Mouse (Mus musculus): ENCODE measurements around the gene Atp10a. TPM values are rescaled to one million over a fixed set of nuclear protein-coding genes. Genes with fewer than 3 reads are reported as not detected.

Gene Atp10a
- polyA plus RNA-seq (2016; fragmentation: Nextera tagmentation; extraction: Ambion mirVana): 2.4 and 2.5 TPM in 2 replicates

DNA sequence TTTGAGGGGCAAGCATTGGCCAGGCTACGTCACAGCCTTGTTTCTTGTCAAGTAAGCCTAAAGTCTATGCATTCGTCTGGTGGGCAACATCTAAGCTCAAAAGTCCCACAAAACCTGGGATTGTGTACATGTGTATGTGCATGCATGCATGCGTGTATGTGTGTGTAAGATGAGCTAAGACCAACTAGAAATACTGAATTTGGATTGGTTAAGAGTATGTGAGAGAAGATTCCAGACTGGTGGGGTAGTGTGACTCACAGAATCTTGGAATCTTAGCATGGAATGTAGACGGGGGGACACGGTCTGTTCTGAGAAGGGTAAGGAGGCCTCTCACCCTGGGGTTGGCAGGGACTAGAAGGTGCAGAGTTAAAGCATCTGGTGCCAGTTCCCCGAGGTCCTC lies at the start of gene Atp10a:
TSS of gene Atp10a (plus strand) at position 301 of the 400 bp plus-strand sequence.
- DNase-seq (ENCODE audit: extremely low spot score, low spot score): no peak
- Histone ChIP-seq H3K36me3 (replicated peaks) (no peaks in the 10 kb centered on the region), H3K4me1 (peaks cover 13% of the 10 kb centered on the region), H3K9me3 (no peaks in the 10 kb centered on the region), H3K27ac (no peak within 1 kb of the TSS), H3K4me3 (no peak within 1 kb of the TSS), H3K27me3 (ENCODE audit: poor library complexity, severe bottlenecking) (peaks cover 32% of the 10 kb centered on the region)
- WGBS: 86% methylated on average over 6 of the region's 6 CpGs

DNA sequence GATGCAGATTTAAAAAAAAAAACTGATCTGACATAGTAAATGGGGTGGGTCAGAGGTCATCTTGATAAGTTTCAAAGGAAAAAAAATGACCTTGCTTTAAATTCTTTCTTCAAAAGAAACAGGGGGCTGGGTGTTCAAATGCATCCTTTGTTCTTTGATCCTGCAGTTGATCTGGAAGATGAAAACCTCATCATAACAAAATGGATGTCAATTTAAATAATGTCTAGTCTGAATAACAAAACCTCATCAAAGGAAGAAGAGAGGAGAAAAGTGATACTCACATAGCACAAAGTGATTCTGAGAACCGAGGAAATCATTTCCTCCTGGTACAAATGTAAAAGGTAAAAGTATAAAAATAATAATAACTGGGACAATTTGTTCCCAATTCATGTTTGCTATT lies 37.9 kb upstream of the Atp10a start:
- Histone ChIP-seq H3K36me3 (replicated peaks) (no peaks in the 10 kb centered on the region), H3K9me3 (no peaks in the 10 kb centered on the region), H3K4me1 (no peaks in the 10 kb centered on the region), H3K27me3 (ENCODE audit: poor library complexity, severe bottlenecking) (no peaks in the 10 kb centered on the region), H3K4me3 (no peak overlapping the region), H3K27ac (no peak overlapping the region)
- no peak for DNase-seq (ENCODE audit: extremely low spot score, low spot score)
- WGBS: 72% methylated on average over 1 of the region's 1 CpGs

DNA sequence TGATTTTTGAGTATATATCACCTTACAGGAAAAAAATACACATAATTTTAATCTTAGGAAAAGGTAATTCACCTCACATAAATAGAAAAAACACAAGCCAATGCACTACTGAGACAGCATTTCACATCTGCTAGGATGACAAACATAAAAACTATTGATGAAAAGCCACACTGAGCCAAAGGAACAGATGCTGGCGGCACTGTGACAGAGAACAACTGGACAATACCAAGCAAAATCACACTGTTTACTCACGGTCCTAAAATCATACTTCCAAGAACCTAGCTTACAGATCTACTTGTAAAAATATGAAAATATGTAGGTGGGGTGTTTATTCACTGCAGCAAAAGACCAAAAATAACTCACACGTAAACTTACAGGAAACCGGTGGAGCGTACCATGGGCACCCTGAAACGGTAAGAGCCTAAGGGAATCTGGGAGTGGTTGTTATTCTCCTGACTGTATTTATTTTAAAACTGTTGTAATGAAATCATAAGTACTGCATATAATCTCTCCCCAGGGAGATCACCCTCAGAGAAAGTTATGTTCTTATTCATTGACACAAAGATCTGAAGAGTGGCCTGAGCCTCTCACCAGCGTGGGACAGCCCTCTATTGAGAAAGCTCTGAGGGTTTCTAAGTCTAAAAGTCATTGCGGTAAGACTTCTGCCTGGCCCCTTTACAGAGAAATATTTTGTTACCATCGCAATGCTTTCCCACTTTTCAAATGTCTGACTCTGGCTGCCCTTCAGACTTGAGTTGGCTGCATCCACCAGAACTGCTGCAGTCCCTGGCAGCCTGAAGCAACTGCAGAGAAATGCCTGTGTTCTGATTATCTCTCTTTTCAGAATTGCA lies 29.4 kb upstream of the Atp10a start:
- Histone ChIP-seq H3K9me3 (no peaks in the 10 kb centered on the region), H3K27ac (no peak overlapping the region), H3K27me3 (ENCODE audit: poor library complexity, severe bottlenecking) (no peaks in the 10 kb centered on the region), H3K4me3 (no peak overlapping the region), H3K4me1 (no peaks in the 10 kb centered on the region), H3K36me3 (replicated peaks) (no peaks in the 10 kb centered on the region)
- 88% methylated on average over 9 of the region's 9 CpGs for WGBS
- DNase-seq (ENCODE audit: extremely low spot score, low spot score): no peak

DNA sequence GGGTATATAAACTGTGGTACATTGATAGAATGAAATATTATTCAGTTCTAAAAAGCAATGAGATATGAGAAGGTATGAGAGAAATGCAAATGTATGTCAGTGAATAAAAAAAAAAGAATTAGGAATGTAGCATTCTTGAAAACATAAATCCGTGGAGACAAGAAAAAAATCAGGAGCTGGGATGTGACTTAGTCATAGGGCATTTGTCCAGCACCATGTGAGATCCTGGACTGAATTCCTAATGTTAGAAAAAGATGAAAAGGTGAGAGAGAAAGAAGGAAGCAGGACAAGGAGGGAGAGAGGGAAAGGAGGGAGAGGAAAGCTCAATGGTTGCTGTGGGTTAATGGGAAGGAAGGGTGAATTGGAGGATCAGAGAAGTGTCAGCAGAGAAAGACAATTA lies 28.6 kb upstream of the Atp10a start:
- Histone ChIP-seq H3K4me1 (no peaks in the 10 kb centered on the region), H3K27ac (no peak overlapping the region), H3K4me3 (no peak overlapping the region), H3K27me3 (ENCODE audit: poor library complexity, severe bottlenecking) (no peaks in the 10 kb centered on the region), H3K9me3 (no peaks in the 10 kb centered on the region), H3K36me3 (replicated peaks) (no peaks in the 10 kb centered on the region)
- DNase-seq (ENCODE audit: extremely low spot score, low spot score): no peak
- 86% methylated on average over 1 of the region's 1 CpGs for WGBS

DNA sequence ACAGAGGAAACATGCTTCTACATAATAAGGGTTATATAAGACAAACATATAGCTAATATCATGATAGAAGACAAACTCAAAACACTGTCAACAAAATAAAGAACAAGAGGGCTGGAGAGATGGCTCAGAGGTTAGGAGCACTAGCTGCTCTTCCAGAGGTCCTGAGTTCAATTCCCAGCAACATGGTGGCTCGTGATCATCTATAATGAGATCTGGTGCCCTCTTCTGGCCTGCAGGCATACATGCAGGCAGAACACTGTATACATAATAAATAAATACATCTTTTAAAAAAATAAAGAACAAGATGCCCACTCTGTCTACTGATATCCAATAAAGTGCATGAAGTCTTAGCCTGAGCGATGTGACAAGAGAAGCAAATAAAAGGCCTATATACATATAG lies 26.7 kb upstream of the Atp10a start:
- Histone ChIP-seq H3K36me3 (replicated peaks) (no peaks in the 10 kb centered on the region), H3K27me3 (ENCODE audit: poor library complexity, severe bottlenecking) (no peaks in the 10 kb centered on the region), H3K9me3 (no peaks in the 10 kb centered on the region), H3K27ac (no peak overlapping the region), H3K4me1 (no peaks in the 10 kb centered on the region), H3K4me3 (no peak overlapping the region)
- 91% methylated on average over 2 of the region's 2 CpGs for WGBS
- no peak for DNase-seq (ENCODE audit: extremely low spot score, low spot score)

DNA sequence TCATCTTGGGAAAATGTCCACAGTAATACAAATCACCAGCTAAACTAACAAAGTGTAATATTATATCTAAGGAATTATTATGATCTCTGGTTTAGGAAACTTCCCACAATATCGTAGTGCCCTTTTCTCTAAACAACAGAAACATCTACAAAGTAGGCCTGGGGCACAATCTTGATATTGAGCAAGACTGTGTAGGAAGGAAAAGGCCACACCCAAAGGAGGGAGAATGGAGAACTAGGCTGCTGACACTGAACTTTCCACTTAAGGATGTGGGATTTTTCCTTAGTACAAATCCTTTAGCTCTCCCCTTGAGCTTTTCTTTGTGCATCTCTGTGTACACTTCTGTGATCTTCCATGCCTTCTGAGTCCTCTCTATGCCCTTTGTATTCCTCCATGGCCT lies 22.3 kb upstream of the Atp10a start:
- no peaks in the 10 kb centered on the region for H3K36me3 ChIP-seq (replicated peaks)
- H3K9me3 ChIP-seq: no peaks in the 10 kb centered on the region
- H3K4me3 ChIP-seq: no peak overlapping the region
- H3K4me1 ChIP-seq: no peaks in the 10 kb centered on the region
- no peak for DNase-seq (ENCODE audit: extremely low spot score, low spot score)
- 86% methylated on average over 1 of the region's 1 CpGs for WGBS
- H3K27me3 ChIP-seq (ENCODE audit: poor library complexity, severe bottlenecking): no peaks in the 10 kb centered on the region
- H3K27ac ChIP-seq: no peak overlapping the region

DNA sequence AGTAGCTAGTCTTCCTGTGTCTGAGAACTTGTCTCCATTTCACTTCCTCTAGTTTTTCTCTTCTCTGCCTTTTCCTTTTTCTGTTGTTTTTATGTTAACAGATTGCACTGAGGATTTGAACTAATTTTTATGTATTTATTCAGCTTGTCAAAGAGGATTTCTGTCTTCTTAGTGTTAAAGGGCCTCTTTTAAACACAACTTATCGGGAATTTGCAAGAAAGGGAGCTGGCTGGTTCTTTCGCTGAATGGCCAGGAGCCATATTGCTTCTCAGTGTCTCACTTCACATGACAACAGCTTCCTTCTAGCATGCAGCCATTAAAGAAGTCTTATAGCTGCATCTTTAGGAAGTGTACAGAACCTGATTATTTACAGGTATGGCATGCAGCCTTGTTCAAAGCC lies 16.3 kb upstream of the Atp10a start:
- H3K27me3 ChIP-seq (ENCODE audit: poor library complexity, severe bottlenecking): no peaks in the 10 kb centered on the region
- no peak for DNase-seq (ENCODE audit: extremely low spot score, low spot score)
- no peak overlapping the region for H3K4me3 ChIP-seq
- no peaks in the 10 kb centered on the region for H3K9me3 ChIP-seq
- H3K27ac ChIP-seq: no peak overlapping the region
- WGBS: 91% methylated on average over 2 of the region's 2 CpGs
- H3K36me3 ChIP-seq (replicated peaks): no peaks in the 10 kb centered on the region
- no peaks in the 10 kb centered on the region for H3K4me1 ChIP-seq

DNA sequence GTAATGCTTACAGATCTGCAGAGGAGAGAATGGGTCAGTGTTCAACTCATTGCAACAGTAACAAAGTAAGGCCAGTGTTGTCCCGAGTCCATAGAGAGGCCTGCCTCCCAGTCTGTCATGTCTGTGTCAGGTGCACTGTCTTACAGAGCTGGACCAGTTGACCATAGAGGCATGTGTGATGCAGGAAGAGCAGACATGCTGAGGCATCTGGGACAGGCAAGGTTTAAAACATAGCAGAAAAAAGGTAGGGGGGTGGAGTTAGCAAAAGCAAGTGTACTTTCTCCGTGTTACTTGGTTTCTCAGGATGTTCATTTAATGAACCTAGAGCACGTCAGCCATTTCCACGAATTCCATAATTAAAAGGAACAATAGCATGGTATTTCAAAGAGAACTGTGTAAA lies 15.5 kb upstream of the Atp10a start:
- no peak overlapping the region for H3K4me3 ChIP-seq
- H3K9me3 ChIP-seq: no peaks in the 10 kb centered on the region
- no peaks in the 10 kb centered on the region for H3K4me1 ChIP-seq
- H3K36me3 ChIP-seq (replicated peaks): no peaks in the 10 kb centered on the region
- DNase-seq (ENCODE audit: extremely low spot score, low spot score): no peak
- H3K27me3 ChIP-seq (ENCODE audit: poor library complexity, severe bottlenecking): no peaks in the 10 kb centered on the region
- H3K27ac ChIP-seq: no peak overlapping the region
- WGBS: 82% methylated on average over 4 of the region's 4 CpGs

DNA sequence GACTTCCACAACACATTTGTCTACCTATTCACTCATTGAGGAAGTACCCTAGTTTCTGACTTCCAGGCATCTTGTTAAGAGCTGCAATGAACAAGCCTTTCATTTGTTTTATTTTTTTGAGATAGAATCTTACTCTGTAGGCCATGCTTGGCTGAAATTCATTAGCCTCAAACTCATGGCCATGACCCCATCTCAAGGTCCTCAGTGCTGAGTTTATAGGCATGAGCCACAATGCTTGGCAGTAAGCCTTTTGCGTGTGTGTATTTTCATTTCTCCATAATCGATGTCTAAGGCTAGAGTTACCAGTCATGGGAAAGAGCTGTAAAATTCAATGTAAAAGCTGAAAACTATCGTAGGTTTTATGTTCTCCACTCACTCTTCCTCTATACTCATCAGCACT lies 14.1 kb upstream of the Atp10a start:
- H3K4me1 ChIP-seq: peaks cover 2% of the 10 kb centered on the region
- no peak overlapping the region for H3K4me3 ChIP-seq
- H3K9me3 ChIP-seq: no peaks in the 10 kb centered on the region
- 91% methylated on average over 3 of the region's 3 CpGs for WGBS
- no peak overlapping the region for H3K27ac ChIP-seq
- H3K27me3 ChIP-seq (ENCODE audit: poor library complexity, severe bottlenecking): no peaks in the 10 kb centered on the region
- no peaks in the 10 kb centered on the region for H3K36me3 ChIP-seq (replicated peaks)
- DNase-seq (ENCODE audit: extremely low spot score, low spot score): no peak

DNA sequence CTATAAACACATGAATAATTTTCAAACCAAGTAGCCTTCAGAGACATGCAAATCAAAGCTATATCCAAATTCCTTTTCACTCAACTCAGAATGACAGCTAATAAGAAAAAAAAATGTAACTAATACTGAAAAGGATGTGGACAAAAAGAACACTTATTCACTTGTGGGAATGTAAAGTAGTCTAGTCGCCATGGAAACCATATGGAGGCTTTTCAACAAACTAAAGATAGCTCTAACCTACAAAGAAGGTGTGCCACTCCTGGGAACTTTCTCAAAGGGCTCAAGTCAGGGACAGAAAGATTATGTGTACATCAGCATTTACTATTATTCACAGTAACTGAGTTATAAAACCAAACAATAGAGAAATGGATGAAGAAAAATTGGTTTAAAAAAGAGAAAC lies 8.6 kb upstream of the Atp10a start:
- DNase-seq (ENCODE audit: extremely low spot score, low spot score): no peak
- Histone ChIP-seq H3K27ac (no peak overlapping the region), H3K27me3 (ENCODE audit: poor library complexity, severe bottlenecking) (no peaks in the 10 kb centered on the region), H3K4me1 (peaks cover 7% of the 10 kb centered on the region), H3K36me3 (replicated peaks) (no peaks in the 10 kb centered on the region), H3K9me3 (no peaks in the 10 kb centered on the region), H3K4me3 (no peak overlapping the region)
- WGBS: 73% methylated on average over 1 of the region's 1 CpGs

DNA sequence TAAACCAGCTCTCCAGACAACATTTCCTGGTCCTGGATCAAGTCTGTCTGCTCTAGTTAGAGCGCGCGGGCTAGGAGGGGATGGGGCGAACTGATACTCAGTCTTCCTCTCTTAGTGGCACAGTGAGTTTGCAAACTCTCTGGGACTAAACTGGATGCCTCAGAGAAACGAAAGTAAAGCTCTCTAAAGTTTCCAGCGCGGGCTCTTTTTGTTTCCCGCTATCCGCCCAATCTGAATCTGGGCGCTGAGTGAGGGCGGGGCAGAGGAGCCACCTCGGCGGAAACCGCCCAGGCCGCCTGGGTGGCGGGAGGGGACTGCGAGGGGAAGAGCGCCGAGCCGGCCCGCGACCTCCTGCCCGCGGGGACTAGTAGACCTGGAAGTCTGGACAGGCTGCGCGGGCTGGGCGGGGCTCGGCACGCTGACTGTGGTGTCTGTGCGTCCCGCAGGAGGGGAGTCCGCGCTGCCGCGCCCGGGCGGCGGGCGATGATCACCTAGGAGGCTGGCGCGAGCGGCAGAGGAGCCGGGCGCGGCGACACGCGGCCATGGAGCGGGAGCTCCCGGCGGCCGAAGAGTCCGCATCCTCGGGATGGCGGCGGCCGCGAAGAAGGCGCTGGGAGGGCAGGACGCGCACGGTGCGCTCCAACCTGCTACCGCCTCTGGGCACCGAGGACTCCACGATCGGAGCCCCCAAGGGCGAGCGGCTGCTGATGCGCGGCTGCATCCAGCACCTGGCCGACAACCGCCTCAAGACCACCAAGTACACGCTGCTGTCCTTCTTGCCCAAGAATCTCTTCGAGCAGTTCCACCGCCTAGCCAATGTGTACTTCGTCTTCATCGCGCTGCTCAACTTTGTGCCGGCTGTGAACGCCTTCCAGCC lies 2.2 kb downstream of the Atp10a start:
- peaks cover 32% of the 10 kb centered on the region for H3K27me3 ChIP-seq (ENCODE audit: poor library complexity, severe bottlenecking)
- H3K27ac ChIP-seq: peak overlapping the region; percentile 91
- under 1% methylated on average over 80 of the region's 81 CpGs for WGBS
- no peaks in the 10 kb centered on the region for H3K36me3 ChIP-seq (replicated peaks)
- H3K4me3 ChIP-seq: peak overlapping the region; percentile 74
- H3K9me3 ChIP-seq: no peaks in the 10 kb centered on the region
- H3K4me1 ChIP-seq: peaks cover 13% of the 10 kb centered on the region
- peak; percentile 69 for DNase-seq (ENCODE audit: extremely low spot score, low spot score)

DNA sequence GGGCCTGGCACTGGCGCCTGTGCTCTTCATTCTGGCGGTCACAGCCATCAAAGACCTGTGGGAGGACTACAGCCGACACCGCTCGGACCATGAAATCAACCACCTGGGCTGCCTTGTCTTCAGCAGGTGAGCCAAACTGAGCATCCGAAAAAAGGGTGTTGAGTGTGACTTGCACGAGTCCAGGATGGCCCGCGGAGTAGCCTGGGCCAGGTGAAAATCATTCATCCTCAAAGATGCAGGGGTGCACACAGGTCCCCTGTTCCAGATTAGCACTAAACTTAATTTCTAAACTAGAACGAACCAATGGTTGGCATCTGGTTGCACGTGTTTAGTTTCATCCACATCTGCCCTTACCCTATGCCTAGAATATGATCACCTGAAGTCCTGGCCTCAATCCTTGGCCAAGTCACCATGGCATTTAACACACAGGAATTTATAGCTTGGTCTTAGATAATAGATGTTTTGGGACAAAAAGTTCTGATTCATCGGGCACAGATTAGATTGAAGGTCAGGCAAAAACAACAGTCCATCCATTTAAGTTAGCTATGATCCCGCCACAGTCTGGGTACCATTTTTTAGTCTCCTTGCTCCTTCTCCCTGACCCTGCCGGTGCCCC lies 2.9 kb downstream of the Atp10a start:
- Histone ChIP-seq H3K36me3 (replicated peaks) (no peaks in the 10 kb centered on the region), H3K27me3 (ENCODE audit: poor library complexity, severe bottlenecking) (peaks cover 32% of the 10 kb centered on the region), H3K4me1 (peaks cover 13% of the 10 kb centered on the region), H3K4me3 (peak overlapping the region; percentile 74), H3K27ac (peak overlapping the region; percentile 91), H3K9me3 (no peaks in the 10 kb centered on the region)
- no peak for DNase-seq (ENCODE audit: extremely low spot score, low spot score)
- WGBS: 25% methylated on average over 14 of the region's 14 CpGs

DNA sequence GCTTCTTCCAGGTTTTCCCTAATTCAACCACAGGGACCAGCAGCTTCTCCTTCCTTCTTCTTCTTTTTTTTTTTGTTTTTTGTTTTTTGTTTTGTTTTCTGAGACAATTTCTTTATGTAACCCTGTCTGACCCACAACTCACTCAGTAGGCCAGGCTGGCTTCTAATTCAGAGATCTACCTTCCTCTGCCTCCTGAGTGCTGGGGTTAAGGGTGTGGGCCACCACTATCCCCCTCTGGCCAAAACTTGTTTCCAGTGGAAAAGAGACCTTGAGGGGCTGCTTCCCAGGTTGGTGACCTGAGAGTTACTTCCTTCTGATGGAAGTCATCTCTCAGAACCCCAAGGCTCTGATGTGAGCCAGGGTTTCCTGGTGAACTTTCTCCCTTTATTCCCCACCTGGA lies 4.1 kb downstream of the Atp10a start:
- Histone ChIP-seq H3K36me3 (replicated peaks) (no peaks in the 10 kb centered on the region), H3K4me1 (peaks cover 13% of the 10 kb centered on the region), H3K9me3 (no peaks in the 10 kb centered on the region), H3K27ac (no peak overlapping the region), H3K4me3 (no peak overlapping the region), H3K27me3 (ENCODE audit: poor library complexity, severe bottlenecking) (peaks cover 32% of the 10 kb centered on the region)
- no peak for DNase-seq (ENCODE audit: extremely low spot score, low spot score)
